Mouse (Mus musculus) embryo, embryonic 11.5 days (tissue): ENCODE measurements around the gene Cenpf.
"Not testable (repeated sequence)": the region's sequence is repeated elsewhere in the genome, so short reads cannot be mapped to it uniquely, and the experiment has no call there.

Experiments
- DNase-seq: peaks from one replicate; pipeline ENCODE4 v3.0.0-alpha.2; 2012; ENCODE audit warnings: low read depth, low spot score

Cenpf gene

DNA sequence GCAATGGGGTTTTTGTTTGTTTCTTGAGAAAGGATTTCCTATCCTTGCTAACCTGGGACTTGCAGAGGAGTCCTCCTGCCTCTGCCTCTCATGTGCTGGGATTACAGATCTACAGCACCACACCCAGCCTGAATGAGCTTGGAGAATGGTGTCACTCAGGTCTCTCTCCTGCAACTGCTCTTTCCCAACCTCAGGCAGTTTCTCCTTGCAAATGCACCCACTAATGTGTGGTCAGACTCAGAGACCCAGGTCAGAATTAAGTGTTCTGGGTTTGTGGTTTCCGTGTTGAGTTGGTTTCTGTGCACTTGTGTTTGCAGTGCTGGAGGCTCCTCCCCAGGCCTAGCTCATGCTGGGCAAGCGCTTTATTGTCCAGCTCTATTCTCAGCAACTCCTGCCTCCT, 6.5 kb upstream of the Cenpf start:
- DNase-seq: no peak

GRCm38 (mm10) chr1:189692442-189692841, 4.6 kb upstream of the Cenpf start:
- DNase-seq: not testable (repeated sequence)

DNA sequence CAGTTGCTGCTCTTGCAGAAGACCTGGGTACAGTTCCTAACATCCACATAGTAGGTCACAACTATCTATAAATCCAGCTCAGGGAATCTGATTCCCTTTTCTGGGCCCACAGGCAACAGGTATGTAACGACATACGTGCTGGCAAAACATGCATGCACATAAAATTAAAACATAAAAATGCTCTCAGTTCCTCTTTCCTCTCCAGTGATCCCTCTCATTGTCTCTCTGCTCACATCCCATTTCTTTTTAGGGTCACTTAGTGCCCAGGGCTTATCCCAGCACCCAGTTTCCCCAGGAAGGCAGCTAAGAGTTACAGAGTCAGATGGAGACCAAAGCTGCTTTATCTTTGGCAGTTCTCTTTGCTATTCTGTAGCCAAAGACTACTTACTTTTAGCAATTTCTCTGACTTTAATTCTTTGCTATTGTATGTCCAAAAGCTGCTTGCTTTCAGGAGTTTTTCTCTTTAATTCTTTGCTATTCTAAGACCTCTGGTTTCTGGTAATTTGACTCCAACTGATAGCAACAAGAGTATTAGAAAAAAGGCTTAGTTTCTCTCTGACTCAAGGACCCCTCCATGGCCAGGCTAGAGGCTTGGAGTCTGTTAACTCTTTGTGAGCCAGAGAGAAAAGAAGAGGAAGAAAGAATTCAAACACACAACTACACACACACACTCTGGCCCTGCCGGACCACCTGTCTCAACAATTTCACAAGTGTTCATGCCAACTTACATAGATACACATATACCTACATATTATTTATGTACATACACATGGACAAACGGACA, 1.4 kb upstream of the Cenpf start:
- DNase-seq: no peak

DNA sequence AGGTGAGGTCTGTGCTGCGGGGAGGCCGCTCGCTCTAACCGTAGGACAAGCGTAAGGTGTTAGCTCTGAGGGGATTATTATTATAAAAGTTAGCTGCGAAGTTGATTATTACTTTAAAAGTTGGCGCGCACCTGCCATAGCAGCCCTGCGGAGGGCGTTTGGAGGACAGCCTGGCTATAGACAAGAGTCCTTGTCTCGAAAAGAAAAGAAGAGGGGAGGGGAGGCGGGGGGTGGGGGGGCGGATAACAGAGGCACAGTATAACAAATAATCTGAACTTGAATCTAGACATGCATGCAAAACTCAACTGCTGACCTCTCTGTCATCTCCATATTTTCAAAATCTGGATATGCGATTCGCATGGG, 483 bp upstream of the Cenpf start:
- DNase-seq: no peak

DNA sequence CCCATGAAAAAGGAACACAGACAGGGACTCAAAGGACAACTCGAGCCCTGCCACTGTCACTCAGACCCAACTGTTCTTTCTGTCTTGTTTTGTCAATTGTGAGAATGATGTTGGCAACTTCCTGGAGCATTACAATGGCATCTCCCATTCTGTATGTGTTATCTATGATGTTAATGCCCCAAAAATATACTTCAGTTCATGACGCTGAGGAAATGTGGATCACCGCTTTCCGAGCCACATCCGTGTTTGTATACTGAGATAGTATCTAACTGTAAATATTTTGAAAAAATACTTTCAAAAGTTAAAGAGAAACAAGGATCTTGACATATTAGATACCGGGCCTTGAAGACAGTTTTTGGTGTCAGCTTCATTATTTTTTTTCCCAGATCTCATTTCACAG, 1.9 kb downstream of the Cenpf start:
- DNase-seq: no peak

- no peak for DNase-seq
These were observed 3.0 kb downstream of the Cenpf start for GRCm38 (mm10) chr1:189684786-189685415.

DNA sequence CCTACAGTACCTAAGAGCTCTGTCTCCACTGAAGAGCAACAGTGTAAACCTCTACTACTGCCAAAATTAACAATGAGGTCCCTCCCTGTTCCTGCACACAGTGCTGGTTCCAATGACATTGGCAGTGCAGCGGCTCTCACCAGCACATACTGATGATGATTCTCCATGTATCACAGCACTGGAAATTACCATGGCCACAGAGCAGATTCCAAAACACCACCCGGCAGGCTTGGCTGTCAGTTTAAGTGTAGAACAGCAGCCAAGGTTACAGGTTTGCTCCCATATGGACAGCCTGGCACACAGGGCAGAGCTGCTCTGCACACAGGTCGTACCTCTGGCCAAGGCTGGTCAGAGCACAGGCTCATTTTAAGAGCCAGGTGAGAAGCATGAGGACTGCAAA, 8.3 kb downstream of the Cenpf start:
- DNase-seq: no peak

GRCm38 (mm10) chr1:189675953-189676352, 11.9 kb downstream of the Cenpf start:
- DNase-seq: no peak

DNA sequence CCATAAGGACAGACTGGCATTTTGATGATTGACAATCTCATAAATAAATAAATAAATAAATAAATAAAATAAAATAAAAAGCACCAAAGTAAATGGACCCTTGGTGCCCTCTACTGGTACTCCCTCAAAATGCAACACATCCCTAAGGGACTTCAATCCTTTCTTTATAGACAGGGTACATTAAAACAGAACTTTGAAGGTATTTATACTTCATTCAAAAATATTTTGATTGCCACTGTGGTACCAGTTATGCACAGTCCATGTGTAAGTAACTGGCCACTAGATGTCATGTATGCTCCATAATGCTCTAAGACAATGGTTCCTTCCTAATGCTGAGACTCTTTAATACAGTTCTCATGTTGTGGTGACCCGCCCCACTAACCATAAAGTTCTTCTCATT, 12.5 kb downstream of the Cenpf start:
- DNase-seq: no peak

DNA sequence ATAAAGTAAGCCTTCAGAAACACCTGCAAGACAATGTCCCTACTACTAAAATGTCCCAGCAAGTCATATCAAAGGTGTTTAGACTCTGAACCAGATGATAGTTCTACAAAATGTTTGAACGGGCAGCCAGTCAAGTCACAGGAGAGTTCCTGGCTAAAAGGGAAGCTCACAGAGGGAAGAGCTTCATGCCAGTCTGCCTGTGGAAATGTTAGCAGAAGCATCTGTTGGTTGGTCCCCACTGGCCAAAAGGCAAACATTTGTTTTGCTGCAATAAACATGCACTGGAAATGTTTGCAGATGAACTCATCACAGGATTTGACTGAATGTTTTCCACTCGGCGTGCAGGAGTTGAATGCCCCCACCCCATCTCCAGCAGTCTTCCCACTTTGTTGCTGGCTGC, 21.9 kb downstream of the Cenpf start:
- no peak for DNase-seq

GRCm38 (mm10) chr1:189664873-189665144, 23.1 kb downstream of the Cenpf start:
- no peak for DNase-seq

GRCm38 (mm10) chr1:189664061-189664872, 23.6 kb downstream of the Cenpf start:
- no peak for DNase-seq

DNA sequence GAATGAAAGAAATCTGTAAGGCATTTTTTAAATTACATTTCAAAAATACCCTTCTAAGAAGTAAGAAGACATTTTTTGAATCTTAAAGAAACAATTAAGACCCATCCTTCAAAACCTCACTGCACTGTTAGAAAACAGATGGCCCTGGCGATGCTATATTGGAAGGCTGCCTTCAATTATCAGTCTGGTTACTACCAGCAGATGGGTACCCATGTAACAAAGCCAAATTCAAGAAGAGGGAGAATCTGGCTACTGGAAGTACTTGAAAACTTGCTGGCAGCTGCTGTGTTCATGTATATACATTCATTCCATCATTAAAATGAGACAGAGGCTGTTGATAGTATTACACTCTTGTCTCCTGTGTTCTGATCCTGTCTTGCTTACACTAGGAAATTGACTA, 24.4 kb downstream of the Cenpf start:
- DNase-seq: no peak

DNA sequence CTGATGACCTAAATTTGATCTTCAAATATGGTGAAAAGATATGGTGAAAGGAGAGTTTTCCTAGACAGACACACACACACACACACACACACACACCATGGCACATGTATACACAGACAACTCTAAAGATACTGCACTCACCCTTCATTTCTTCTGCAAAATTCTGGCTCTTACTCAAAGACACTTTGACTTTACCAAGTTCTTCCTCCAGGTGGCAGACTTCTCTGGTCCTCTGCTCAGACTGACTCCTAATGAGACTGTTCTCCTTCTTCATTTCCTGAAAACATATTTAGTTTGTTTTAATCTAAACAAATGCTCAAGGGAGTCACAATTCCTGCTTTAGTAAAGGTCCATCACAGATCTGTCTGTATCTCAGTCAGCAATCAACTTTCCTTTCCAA, 26.0 kb downstream of the Cenpf start:
- DNase-seq: peak; percentile 24

GRCm38 (mm10) chr1:189657406-189657805, 30.5 kb downstream of the Cenpf start:
- DNase-seq: no peak

DNA sequence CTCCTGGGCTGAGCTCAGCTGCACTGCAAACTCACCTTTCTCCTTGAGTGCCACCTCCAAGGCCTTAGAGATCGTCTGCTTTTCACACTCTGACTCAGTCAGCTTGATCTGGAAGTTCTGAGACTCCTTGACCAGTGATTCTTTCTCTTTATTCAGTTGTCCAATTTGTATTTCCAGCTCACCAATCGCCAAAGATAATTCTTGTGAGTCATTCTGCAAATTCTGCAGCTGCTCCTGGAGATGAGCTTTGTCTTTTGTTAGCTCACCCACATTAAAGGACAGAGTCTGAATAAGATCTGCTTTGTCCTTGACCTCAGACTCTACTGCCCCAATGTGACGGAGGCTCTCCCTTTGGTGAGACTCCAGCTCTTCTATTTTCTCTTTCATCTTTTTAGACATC, 34.1 kb downstream of the Cenpf start:
- no peak for DNase-seq

GRCm38 (mm10) chr1:189646597-189646996, 41.3 kb downstream of the Cenpf start:
- no peak for DNase-seq

DNA sequence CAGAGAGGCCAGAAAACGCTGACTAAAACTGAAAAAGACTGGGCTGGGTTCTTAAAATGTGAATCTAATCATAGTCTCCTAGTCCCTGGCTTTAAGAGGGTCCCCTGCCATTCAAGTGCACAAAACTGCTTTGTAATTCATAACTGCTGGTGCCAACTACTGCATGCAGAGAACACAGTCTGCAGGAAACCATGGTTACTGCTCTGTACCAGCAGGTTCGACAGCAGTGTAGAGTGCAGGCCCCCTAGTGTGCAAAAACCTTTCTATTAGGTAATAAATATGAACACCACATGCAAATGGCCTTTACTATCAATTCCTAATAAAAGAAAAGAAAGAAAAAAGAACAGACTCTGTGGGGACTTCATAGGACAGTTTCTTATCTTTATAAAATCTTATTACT, 42.5 kb downstream of the Cenpf start:
- DNase-seq: no peak

GRCm38 (mm10) chr1:189644700-189645345, 43.1 kb downstream of the Cenpf start:
- no peak for DNase-seq

DNA sequence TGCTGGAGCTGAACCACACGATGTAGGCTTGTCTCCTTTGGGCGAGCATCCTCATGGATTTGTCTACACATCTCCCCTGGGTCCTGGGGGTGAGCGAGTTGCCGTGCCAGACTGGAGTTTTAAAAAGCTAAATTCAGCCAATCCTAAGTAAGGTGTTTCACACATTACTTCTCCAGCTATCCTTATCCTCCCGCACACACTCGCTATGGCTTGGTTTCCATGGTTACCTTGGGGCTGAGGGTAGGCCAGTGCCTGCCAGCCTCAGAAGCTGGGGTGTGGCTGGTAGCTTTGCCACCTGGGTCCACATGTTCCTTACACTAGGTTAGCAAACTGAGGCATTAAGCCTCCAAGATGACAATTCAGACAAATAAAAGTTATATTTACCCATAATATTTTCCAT, 48.3 kb downstream of the Cenpf start:
- DNase-seq: no peak

- DNase-seq: no peak
These were observed 54.1 kb downstream of the Cenpf start for GRCm38 (mm10) chr1:189633791-189634190.

- DNase-seq: no peak
These were observed 55.8 kb downstream of the Cenpf start for GRCm38 (mm10) chr1:189631906-189632675.
